Mouse (Mus musculus) hindbrain, embryonic 10.5 days (tissue): ENCODE measurements around the gene Zbtb38. TPM values are rescaled to one million over a fixed set of nuclear protein-coding genes. Genes with fewer than 3 reads are reported as not detected.

Experiments
- DNase-seq: peaks from one replicate; pipeline ENCODE4 v3.0.0-alpha.2; 2017; ENCODE audit warnings: low spot score
- H3K27ac ChIP-seq: fragments of 300-500 bp; sonication (generic); 2 replicates; pipeline ENCODE4 v1.5.1; 2016; ENCODE audit warnings: mild to moderate bottlenecking, moderate library complexity
- H3K27me3 ChIP-seq: fragments of 300-500 bp; sonication (generic); 2 replicates; pipeline ENCODE4 v1.6.1; 2016; ENCODE audit warnings: mild to moderate bottlenecking; ENCODE audit not compliant: poor library complexity, insufficient read depth, severe bottlenecking
- H3K36me3 ChIP-seq: fragments of 300-500 bp; sonication (generic); 2 replicates; pipeline ENCODE4 v1.6.1; 2016; ENCODE audit warnings: mild to moderate bottlenecking, moderate library complexity
- H3K4me1 ChIP-seq: fragments of 300-500 bp; sonication (generic); replicated peaks from 2 replicates; pipeline ENCODE4 v1.6.1; 2016; ENCODE audit warnings: mild to moderate bottlenecking
- H3K4me3 ChIP-seq: fragments of 300-500 bp; sonication (generic); 2 replicates; pipeline ENCODE4 v1.5.1; 2016; ENCODE audit warnings: mild to moderate bottlenecking, moderate library complexity
- H3K9me3 ChIP-seq: fragments of 300-500 bp; sonication (generic); 2 replicates; pipeline ENCODE4 v1.6.1; 2016; ENCODE audit warnings: mild to moderate bottlenecking, moderate library complexity
- WGBS: fragments of 180-500 bp; shearing (Covaris S2); methylation state at CpG from one replicate; pipeline ENCODE4 v1.1.7; 2016; 5-methylcytosine and 5-hydroxymethylcytosine counted together
- polyA plus RNA-seq: library from polyadenylated mRNA; unstranded; fragments of >200 nt; fragmentation: Nextera tagmentation; extraction: Ambion mirVana; gene quantifications from 2 replicates; pipeline ENCODE4 v1.2.1, GENCODE M21; 2016

Zbtb38 gene
- polyA plus RNA-seq, 1 experiment from 2014 or later: 7.8 TPM

DNA sequence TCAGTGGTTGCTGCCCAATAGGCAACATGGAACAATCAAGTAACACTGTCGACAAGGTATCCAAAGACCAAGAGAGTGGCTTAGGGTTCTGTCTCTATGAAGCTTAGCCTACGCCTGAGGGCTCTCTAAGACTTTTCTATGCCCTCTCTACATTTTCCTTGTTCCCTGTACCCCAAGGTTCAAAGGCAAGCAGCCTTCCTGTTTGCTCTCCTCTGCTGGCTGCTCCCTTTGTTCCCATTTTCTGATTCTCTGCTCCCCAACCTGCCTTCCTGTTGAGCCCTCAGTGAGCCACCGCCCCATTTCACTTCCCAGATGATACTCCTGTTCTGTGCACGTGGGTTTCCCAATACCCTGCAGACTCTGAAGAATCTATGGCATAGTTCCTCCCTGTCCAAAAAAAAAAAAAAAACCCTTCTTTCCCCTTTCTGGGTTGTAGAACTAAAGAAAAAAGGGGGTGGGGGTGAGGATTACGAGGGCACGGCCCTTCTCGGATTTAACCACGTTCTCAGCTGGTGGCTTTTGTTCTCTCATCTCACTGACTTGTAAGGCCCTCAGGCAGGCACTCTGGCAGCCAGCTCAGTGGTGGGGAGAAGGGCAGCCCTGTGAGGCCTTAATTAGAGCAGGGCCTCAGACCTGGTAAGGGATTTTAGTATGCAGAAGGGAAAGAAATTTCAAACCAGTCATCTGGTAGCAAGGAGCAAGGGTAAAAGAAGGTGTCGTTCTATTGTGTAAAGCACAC, 26.9 kb downstream of the Zbtb38 start:
- H3K27ac ChIP-seq: peak overlapping the region; percentile 78
- no peaks in the 10 kb centered on the region for H3K9me3 ChIP-seq
- peak; percentile 59 for DNase-seq
- H3K36me3 ChIP-seq: no peaks in the 10 kb centered on the region
- 0 out of 2 replicates have a peak, but pooled peaks cover 3% of the 10 kb centered on the region for H3K27me3 ChIP-seq
- peaks cover 31% of the 10 kb centered on the region for H3K4me1 ChIP-seq
- no peak overlapping the region for H3K4me3 ChIP-seq
- WGBS: 13% methylated on average over 9 of the region's 9 CpGs

GRCm38 (mm10) chr9:96723650-96724049, 29.0 kb downstream of the Zbtb38 start:
- 89% methylated on average over 6 of the region's 6 CpGs for WGBS
- Histone ChIP-seq H3K9me3 (no peaks in the 10 kb centered on the region), H3K4me3 (no peak overlapping the region), H3K4me1 (peaks cover 44% of the 10 kb centered on the region), H3K27me3 (no peaks in the 10 kb centered on the region), H3K27ac (no peak overlapping the region), H3K36me3 (no peaks in the 10 kb centered on the region)
- no peak for DNase-seq

GRCm38 (mm10) chr9:96721163-96721799, 31.4 kb downstream of the Zbtb38 start:
- no peak for DNase-seq
- Histone ChIP-seq H3K9me3 (no peaks in the 10 kb centered on the region), H3K27ac (no peak overlapping the region), H3K4me3 (no peak overlapping the region), H3K36me3 (no peaks in the 10 kb centered on the region), H3K4me1 (peaks cover 35% of the 10 kb centered on the region), H3K27me3 (no peaks in the 10 kb centered on the region)
- WGBS: 89% methylated on average over 8 of the region's 8 CpGs

DNA sequence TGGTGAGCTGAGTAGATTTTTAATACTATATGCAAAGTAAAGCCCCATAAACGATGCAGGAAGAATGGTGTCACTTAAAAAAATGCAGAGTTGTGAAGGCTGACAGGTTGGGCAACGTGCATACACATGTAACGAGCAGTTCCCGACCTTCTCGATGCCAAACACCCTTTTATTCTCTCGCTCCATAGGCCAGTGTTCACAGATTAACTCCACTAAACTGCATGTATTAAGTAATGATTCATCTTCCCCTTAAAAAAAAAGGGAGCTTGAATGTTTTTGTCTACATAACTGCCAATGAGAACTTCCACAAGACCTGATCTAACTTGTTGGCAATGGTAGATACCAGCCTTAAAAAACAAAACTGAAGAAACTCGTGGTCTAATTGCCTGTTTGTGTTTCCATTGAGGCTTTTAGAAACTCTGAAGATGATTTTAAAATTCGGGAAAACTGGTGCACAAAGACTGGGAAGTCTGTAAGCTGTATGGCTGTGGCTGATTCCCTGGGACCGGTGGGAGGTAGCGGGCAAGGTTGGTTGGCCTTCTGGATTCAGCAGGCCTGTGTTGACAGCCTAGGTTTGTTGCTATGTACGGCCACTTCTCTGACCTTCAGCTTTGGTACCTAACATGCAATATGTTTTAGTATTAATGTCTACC, 32.0 kb downstream of the Zbtb38 start:
- no peaks in the 10 kb centered on the region for H3K9me3 ChIP-seq
- WGBS: 74% methylated on average over 11 of the region's 11 CpGs
- H3K4me1 ChIP-seq: peaks cover 29% of the 10 kb centered on the region
- H3K4me3 ChIP-seq: peak overlapping the region; percentile 85; the same call in 1 of the 2 replicates
- H3K27ac ChIP-seq: 0 out of 2 replicates have a peak overlapping the region, but pooled peaks have one; percentile 99
- DNase-seq: no peak
- H3K36me3 ChIP-seq: no peaks in the 10 kb centered on the region
- no peaks in the 10 kb centered on the region for H3K27me3 ChIP-seq

DNA sequence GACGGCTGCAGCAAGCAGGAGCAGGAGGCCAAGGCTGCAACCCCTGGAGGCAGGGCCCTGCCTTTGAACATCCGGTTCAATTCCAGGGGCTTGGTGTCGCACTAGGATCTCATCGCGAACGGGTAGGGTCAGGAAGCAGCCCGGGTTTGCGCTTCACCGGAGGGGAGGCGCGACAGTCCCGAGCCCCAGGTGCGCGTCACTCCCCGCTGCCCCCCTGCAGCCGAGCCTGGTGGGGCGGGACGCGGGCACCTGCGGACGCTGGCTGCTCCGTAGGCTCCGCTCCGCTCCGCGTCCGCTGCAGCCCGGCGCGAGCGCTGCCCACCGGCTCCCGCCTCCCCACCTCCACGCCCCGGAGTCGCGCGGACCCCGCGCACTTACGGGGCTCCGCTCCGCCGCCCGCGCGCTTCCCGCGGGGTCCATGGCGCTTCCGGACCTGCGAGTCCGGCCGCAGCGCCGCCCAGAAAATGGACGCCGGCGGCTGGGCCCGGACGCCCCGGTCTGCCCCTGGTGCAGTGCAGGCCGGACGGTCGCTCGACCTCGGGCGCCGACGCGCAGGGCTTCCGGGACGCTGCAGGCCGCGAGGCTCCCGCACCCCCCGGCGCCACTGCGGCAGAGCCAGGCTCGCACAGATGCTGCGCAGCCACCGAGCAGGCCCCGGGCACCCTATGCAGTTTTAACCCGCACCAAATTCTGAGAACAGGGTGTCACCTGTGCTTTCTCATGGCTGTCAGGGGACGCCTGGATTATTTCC, 33.0 kb downstream of the Zbtb38 start:
- WGBS: under 1% methylated on average over 85 of the region's 85 CpGs
- Histone ChIP-seq H3K27me3 (no peaks in the 10 kb centered on the region), H3K9me3 (no peaks in the 10 kb centered on the region), H3K4me3 (peak overlapping the region; percentile 85), H3K27ac (peak overlapping the region; percentile 99), H3K36me3 (no peaks in the 10 kb centered on the region), H3K4me1 (peaks cover 26% of the 10 kb centered on the region)
- DNase-seq: peak; percentile 74

DNA sequence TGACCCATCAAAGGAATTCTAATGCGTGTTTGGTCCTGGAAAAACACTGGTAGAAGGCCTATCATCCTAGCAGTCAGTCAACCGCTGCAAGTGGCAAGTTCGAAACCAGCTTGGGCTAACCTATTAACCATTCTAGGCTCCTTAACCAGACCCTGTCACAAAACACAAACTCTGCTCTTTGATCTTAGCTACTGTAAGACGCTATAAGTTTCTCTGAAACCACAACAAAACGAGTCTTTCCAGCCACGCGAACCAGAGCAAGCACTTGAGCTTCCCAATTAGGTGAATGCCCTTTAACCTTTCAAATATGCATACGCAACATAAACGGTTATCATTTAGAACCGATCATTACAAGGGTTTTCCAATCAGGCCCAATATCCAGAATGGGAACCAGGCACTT, 33.7 kb downstream of the Zbtb38 start:
- peak overlapping the region; percentile 85 for H3K4me3 ChIP-seq
- no peaks in the 10 kb centered on the region for H3K27me3 ChIP-seq
- peaks cover 28% of the 10 kb centered on the region for H3K4me1 ChIP-seq
- 60% methylated on average over 10 of the region's 10 CpGs for WGBS
- H3K27ac ChIP-seq: peak overlapping the region; percentile 99
- no peaks in the 10 kb centered on the region for H3K36me3 ChIP-seq
- DNase-seq: no peak
- no peaks in the 10 kb centered on the region for H3K9me3 ChIP-seq

DNA sequence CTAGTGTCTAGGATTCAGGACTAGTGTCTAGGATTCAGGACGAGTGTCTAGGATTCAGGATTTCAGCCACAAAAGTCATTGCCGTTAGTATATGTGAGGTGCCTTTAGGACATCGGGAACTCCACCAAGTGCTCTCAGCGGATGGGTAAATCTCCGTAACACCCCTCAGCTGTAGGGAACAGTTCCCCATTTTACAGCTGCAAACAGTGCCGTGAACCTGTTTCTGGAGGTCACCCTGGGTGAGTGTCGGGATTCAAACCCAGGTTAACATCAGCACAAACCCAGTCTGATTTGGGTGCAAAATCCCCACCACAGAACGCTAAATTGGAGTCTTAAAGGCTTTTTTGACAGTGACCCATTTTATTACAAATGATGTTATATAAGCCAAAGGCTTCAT, 34.2 kb downstream of the Zbtb38 start:
- Histone ChIP-seq H3K36me3 (no peaks in the 10 kb centered on the region), H3K4me1 (peaks cover 29% of the 10 kb centered on the region), H3K9me3 (no peaks in the 10 kb centered on the region), H3K4me3 (no peak overlapping the region), H3K27me3 (no peaks in the 10 kb centered on the region), H3K27ac (no peak overlapping the region)
- no peak for DNase-seq
- 90% methylated on average over 8 of the region's 8 CpGs for WGBS

DNA sequence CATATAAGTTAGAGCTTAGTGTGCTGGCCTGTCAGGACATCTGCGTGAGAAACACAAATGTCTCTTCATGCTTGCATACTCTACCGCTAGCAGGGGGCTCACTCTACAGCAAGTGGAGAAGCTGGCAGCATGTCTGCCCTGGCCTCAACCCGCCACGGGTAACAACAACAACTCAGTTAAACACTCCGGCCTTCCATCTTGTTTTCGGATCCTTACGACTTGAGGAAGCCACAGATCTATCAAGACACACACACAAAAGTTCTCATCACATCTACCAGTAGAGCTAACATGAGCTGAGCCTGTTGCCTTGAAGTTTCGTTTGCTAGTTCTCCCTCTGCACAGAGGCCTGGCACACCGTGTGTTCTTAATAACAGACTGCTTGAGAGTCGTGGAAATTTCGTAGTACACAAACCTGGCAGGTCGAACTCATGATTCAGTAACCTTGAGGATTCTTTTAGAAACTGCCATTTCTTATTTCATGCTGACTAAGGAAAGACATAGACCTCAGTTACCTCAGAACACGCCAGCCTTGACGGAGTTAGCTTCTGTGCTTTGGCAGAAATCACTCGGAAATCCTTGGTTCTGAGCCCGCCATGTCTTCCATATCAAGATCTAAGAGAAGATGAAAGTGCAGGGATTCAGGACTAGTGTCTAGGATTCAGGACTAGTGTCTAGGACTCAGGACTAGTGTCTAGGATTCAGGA, 34.8 kb downstream of the Zbtb38 start:
- H3K4me3 ChIP-seq: no peak overlapping the region
- no peak overlapping the region for H3K27ac ChIP-seq
- H3K9me3 ChIP-seq: no peaks in the 10 kb centered on the region
- DNase-seq: no peak
- whole genome bisulfite sequencing: 95% methylated on average over 16 of the region's 16 CpGs
- H3K4me1 ChIP-seq: peaks cover 29% of the 10 kb centered on the region
- no peaks in the 10 kb centered on the region for H3K27me3 ChIP-seq
- H3K36me3 ChIP-seq: no peaks in the 10 kb centered on the region

DNA sequence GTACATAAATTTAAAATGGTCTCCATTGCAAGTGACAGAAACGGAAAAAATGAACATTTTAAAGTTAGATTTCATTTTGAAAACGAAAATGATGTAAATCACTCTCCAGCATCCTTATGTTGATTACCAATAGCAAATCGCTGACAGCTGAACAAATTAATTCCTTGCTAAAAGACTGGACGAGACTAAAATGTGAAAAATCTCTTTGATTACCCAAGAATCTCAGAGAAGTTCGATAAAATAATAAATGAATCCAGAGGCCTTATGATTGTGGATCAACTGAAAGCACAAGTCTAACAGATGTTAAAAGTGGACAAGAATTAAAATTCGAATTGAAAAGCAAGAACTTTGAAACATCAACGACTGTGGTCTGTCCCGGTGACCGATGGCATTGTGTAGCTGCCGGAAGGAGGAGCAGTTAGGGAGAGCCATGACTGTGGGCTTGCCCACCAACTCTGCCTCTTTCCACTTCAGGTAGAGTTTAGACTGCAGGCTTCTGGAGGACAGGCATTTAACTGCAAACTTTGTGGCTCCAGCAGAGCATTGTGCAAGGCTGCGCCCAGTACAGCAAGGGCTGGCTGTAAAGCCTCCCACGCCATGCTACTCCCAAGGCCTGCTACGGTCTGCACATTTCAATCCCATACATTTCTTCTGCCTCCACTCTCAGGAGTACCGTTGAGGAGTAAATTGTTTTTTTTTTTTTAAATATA, 35.7 kb downstream of the Zbtb38 start:
- DNase-seq: no peak
- WGBS: 91% methylated on average over 14 of the region's 14 CpGs

GRCm38 (mm10) chr9:96716136-96716535, 36.5 kb downstream of the Zbtb38 start:
- DNase-seq: no peak
- 92% methylated on average over 10 of the region's 10 CpGs for WGBS
- Histone ChIP-seq H3K27ac (no peak overlapping the region), H3K36me3 (no peaks in the 10 kb centered on the region), H3K9me3 (no peaks in the 10 kb centered on the region), H3K4me1 (peaks cover 29% of the 10 kb centered on the region), H3K27me3 (no peaks in the 10 kb centered on the region), H3K4me3 (no peak overlapping the region)

More for the DNA sequence above, 35.7 kb downstream of the Zbtb38 start:
- H3K4me1 ChIP-seq: peaks cover 29% of the 10 kb centered on the region
- H3K4me3 ChIP-seq: no peak overlapping the region
- H3K36me3 ChIP-seq: no peaks in the 10 kb centered on the region
- no peak overlapping the region for H3K27ac ChIP-seq
- H3K27me3 ChIP-seq: no peaks in the 10 kb centered on the region
- H3K9me3 ChIP-seq: no peaks in the 10 kb centered on the region

DNA sequence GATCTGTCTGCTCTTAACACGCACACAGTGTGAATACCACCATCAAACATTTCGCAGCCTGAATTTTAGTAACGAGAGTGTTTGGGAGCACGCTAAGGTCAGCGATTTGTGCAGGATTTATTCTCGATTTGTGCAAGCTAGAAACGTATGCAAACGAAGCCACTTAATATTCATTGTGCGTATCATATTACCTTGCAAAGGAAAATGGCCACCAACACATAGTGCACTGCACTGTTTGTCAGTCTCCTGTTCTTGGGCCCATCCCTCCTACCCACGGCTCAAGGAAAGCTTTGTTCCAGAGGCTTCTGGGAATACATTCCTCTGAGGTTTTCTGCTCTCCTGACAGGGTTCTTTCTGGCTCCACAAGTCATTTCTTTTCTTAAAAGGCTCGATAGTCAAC, 37.5 kb downstream of the Zbtb38 start:
- DNase-seq: no peak
- Histone ChIP-seq H3K27me3 (no peaks in the 10 kb centered on the region), H3K36me3 (no peaks in the 10 kb centered on the region), H3K4me3 (no peak overlapping the region), H3K27ac (no peak overlapping the region), H3K4me1 (peaks cover 25% of the 10 kb centered on the region), H3K9me3 (no peaks in the 10 kb centered on the region)
- 86% methylated on average over 11 of the region's 11 CpGs for WGBS
